Mouse (Mus musculus): Measurements from ENCODE around the gene Chil5. TPM values are rescaled to one million over a fixed set of nuclear protein-coding genes. Genes with fewer than 3 reads are reported as not detected.
A peak's percentile ranks its signal among the peaks of the same experiment; 100 is the strongest.
"Not testable (repeated sequence)": the region's sequence is repeated elsewhere in the genome, so short reads cannot be mapped to it uniquely, and the experiment has no call there.

Chil5 gene
- polyA plus RNA-seq, 1 experiment from 2014 or later = not detected

DNA sequence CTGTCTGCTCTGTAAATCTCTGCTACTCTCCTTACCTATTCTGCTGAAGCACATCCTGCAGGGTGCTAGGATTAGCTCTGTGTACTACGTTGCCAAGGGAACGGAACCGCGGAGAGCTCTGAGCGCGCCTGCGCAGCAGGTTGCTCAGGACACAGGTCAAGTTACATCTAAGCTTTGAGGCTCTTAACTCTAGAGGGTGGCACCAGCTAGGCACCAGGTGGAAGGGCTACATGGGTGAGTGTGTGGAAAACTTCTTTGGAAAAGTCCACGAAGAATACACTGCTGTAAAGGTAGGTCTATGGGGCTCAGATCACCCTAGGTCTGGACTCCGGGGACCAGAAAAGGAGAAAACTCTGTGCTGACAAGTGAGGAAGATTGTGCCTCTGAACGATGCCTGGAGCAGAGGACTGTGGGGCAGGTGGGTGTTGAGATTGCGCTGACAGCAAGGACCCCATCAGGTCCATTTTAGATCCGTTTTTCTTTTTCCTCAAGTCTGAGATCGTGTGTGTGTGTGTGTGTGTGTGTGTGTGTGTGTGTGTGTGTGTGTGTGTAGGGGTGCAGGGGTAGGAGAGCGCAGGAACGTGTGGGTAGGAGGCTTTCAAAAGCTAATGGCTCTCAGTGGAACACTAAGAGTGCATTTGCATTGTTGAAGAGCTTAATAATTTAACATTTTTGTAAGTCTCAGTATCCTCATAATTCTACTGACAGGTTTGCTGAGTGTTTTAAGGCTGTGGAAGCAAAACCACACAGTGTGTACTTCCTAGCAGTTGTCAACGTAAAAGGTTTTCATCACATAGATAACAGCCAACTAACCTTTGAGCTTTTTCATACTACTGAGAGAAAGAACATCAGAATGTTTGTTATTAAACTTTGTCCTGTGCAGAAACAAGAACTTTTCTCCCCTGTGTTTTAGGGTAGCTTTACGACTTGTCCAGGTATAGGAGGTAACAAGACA, 30.9 kb downstream of the Chil5 start:
- Histone ChIP-seq H3K4me3 (replicated peaks) (peak overlapping the region; percentile 7; the same call in 1 of the 2 replicates), H3K9ac (no peak overlapping the region), H3K27ac (replicated peaks) (no peak overlapping the region), H3K27me3 (no peaks in the 10 kb centered on the region; the same call in 1 of the 2 replicates), H3K4me2 (replicated peaks) (peak overlapping the region; percentile 19), H3K9me3 (replicated peaks) (no peaks in the 10 kb centered on the region), H3K36me3 (no peaks in the 10 kb centered on the region), H3K4me1 (peaks cover 7% of the 10 kb centered on the region)
- peak; percentile 87 for ATAC-seq (ENCODE audit: insufficient number of reproducible peaks, low FRiP score, low TSS enrichment, low read depth)
- 10% methylated on average over 16 of the region's 17 CpGs for WGBS

DNA sequence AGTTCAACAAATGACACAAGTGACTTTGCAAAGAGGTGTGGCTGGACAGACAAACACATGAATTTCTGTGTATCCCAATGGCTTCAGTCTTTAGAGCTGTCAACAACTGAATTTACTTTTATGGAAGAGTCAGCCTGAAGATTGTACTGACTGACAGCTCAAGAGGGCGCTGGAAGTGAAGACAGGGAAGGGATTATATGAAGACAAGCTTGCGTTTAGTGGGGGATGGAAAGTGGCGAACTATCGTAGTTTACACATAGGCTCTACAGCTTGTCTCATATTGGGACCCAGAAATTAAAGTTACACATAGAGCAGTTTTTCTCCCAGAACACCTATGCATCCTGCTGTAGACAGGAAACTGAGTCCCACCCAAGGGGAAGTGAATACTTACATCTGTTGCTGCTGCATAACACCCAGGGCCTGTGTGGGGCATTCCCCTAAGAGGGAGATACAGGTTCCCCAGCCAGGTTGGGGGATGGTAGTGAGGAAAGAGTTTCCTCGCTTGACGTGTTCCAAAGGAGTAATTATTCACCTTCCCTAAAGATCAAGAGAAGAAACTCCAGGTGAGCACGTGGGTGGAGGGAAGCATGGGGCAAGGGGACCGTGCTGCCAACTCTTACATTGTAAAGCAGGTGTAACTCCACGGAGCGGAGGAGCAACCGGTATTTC, 31.8 kb downstream of the Chil5 start:
- Histone ChIP-seq H3K4me3 (replicated peaks) (peak overlapping the region; percentile 7; the same call in 1 of the 2 replicates), H3K4me1 (peaks cover 7% of the 10 kb centered on the region)
- peak; percentile 19 for ATAC-seq (ENCODE audit: insufficient number of reproducible peaks, low FRiP score, low TSS enrichment, low read depth)

DNA sequence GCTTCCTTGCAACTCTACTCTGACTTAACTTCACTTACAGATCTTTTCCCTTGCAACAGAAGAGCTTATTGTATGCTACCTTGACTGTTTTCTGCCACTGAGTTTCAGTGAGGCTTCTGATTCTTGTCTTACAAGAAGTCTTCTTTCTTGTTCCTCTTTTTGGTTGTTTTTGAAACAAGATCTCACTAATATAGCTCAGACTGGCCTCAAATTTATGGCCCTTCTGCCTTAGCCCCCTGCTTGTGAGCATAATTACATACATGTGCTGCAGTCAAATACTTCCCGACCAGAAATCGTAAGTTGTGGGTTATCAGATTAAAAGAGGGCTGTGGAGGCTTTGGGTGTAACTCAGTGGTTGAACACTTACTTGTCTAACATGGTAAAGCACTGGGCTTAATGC, 37.9 kb downstream of the Chil5 start:
- WGBS = 21% methylated on average over 2 of the region's 2 CpGs
- no peak for ATAC-seq (ENCODE audit: insufficient number of reproducible peaks, low FRiP score, low TSS enrichment, low read depth)
- no peaks in the 10 kb centered on the region for H3K27me3 ChIP-seq
- no peaks in the 10 kb centered on the region for H3K36me3 ChIP-seq
- no peak overlapping the region for H3K4me2 ChIP-seq (replicated peaks)
- H3K9ac ChIP-seq = no peak overlapping the region
- no peaks in the 10 kb centered on the region; the same call in 1 of the 2 replicates for H3K4me1 ChIP-seq
- no peaks in the 10 kb centered on the region for H3K9me3 ChIP-seq (replicated peaks)
- H3K27ac ChIP-seq (replicated peaks) = no peak overlapping the region
- no peak overlapping the region for H3K4me3 ChIP-seq (replicated peaks)

More for the DNA sequence above, 31.8 kb downstream of the Chil5 start:
- H3K27ac ChIP-seq (replicated peaks) = no peak overlapping the region
- peak overlapping the region; percentile 19 for H3K4me2 ChIP-seq (replicated peaks)
- no peaks in the 10 kb centered on the region for H3K36me3 ChIP-seq
- 11% methylated on average over 11 of the region's 11 CpGs for WGBS
- H3K9me3 ChIP-seq (replicated peaks) = no peaks in the 10 kb centered on the region
- H3K27me3 ChIP-seq = no peaks in the 10 kb centered on the region; the same call in 1 of the 2 replicates
- H3K9ac ChIP-seq = no peak overlapping the region

DNA sequence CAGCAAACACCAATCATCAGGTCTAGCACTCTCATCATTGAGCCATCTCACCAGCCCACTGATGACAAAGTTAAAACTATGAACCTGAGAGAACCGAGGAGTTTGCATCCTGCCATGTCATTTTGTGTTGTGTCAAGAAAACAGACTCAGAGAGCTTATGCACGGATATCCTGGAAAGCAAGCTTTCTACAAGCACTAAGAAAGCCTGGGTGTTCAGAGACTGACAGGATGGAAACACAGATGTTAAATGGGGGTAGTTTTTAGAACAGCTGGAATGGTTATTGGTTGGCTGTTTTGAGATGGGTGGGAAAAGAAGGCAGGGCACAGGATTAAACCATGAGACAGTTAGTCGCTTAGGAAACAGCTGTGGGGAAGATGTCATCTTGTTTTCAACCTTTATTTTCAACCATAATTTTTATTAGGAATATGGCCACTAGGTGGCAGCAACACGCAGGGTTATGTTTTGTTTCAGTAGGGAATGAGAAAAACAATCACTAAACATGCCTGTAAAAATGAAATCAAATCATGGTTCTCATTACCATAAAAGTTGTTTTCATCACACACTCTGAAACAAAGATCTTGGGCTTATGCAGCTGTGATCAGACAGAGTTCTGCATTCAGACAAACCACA, 40.8 kb downstream of the Chil5 start:
- Histone ChIP-seq H3K36me3 (no peaks in the 10 kb centered on the region), H3K4me2 (replicated peaks) (no peak overlapping the region), H3K4me3 (replicated peaks) (no peak overlapping the region), H3K27me3 (no peaks in the 10 kb centered on the region), H3K27ac (replicated peaks) (no peak overlapping the region), H3K9me3 (replicated peaks) (no peaks in the 10 kb centered on the region), H3K9ac (no peak overlapping the region), H3K4me1 (no peaks in the 10 kb centered on the region; the same call in 1 of the 2 replicates)
- no peak for ATAC-seq (ENCODE audit: insufficient number of reproducible peaks, low FRiP score, low TSS enrichment, low read depth)
- 15% methylated on average over 4 of the region's 4 CpGs for WGBS

DNA sequence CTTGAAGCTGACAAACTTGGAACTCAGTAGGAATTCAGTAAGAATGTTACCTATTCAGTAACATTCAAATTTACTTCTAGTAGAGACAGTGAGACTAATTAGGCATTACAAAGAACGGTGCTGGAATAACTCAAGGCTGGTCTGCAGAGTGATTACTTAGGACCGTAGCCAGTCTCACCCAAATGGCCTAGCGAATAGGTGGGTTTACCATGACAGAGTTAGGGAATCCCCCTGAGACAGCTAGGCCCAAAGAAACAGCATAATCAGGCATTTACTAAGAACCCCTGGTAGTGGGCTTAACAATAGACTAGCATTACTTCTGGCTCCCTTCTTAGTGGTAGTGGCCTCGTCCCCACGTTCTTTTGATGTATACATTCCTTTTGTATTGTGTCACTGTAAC, 43.0 kb downstream of the Chil5 start:
- H3K9ac ChIP-seq; H3K27me3 ChIP-seq; H3K4me2 ChIP-seq (replicated peaks); H3K36me3 ChIP-seq; H3K4me1 ChIP-seq; H3K27ac ChIP-seq (replicated peaks); H3K4me3 ChIP-seq (replicated peaks); H3K9me3 ChIP-seq (replicated peaks); ATAC-seq (ENCODE audit: insufficient number of reproducible peaks, low FRiP score, low TSS enrichment, low read depth): not testable (repeated sequence)
- WGBS = 47% methylated on average over 5 of the region's 5 CpGs

DNA sequence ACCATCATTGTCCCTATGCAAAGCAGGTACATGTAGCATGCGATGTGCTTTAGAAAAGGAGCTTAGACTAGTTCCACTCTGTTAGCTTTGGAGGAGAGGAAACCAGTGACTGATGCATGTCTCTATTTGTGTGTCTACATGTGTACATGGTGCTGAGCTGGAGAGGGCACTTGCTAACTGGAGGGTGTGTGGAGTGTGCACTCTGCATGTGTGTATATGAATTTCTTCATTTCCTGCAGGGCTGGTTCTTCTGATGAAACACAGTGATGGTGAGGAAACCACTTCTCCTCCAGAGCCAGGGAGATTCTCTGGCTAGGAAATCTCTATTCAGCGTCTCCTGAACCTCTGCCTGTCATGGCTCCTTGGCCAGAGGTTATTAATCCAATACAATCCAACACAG, 58.4 kb downstream of the Chil5 start:
- H3K36me3 ChIP-seq = peaks cover 14% of the 10 kb centered on the region
- no peaks in the 10 kb centered on the region for H3K4me1 ChIP-seq
- H3K4me2 ChIP-seq (replicated peaks) = no peak overlapping the region
- no peak overlapping the region for H3K9ac ChIP-seq
- no peaks in the 10 kb centered on the region for H3K27me3 ChIP-seq
- 82% methylated on average over 2 of the region's 2 CpGs for WGBS
- H3K4me3 ChIP-seq (replicated peaks) = no peak overlapping the region
- no peak overlapping the region for H3K27ac ChIP-seq (replicated peaks)
- H3K9me3 ChIP-seq (replicated peaks) = no peaks in the 10 kb centered on the region
- ATAC-seq (ENCODE audit: insufficient number of reproducible peaks, low FRiP score, low TSS enrichment, low read depth) = no peak

DNA sequence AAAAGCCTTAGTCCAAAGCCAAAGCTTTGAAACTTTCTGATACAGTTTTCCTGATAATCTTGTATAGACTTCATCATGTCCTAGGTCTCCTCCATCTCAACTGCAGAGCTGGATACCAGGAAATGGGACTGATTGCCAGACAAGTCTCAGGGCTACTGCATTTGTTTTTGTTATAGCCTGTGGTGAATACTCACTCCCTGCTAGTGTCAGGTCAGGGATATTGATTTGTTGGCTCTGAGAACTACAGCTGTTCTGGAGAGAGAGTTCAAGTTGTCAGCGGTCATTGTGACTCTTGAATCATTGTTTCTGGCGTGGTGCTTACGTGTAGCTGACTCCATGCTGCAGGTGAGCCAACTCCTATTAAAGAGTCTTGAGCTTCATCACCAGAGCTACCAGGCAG, 59.2 kb downstream of the Chil5 start, which contains the start of gene Ovgp1:
Gene Ovgp1, plus strand, starts transcription at position 301 of the 400 bp plus-strand sequence.
- no peak within 1 kb of the TSS for H3K27ac ChIP-seq (replicated peaks)
- peaks cover 21% of the 10 kb centered on the region for H3K36me3 ChIP-seq
- H3K4me2 ChIP-seq (replicated peaks) = no peak within 1 kb of the TSS
- WGBS = 92% methylated on average over 3 of the region's 3 CpGs
- no peaks in the 10 kb centered on the region for H3K27me3 ChIP-seq
- H3K4me3 ChIP-seq (replicated peaks) = no peak within 1 kb of the TSS
- H3K9ac ChIP-seq = no peak within 1 kb of the TSS
- H3K4me1 ChIP-seq = no peaks in the 10 kb centered on the region
- no peaks in the 10 kb centered on the region for H3K9me3 ChIP-seq (replicated peaks)
- no peak for ATAC-seq (ENCODE audit: insufficient number of reproducible peaks, low FRiP score, low TSS enrichment, low read depth)

DNA sequence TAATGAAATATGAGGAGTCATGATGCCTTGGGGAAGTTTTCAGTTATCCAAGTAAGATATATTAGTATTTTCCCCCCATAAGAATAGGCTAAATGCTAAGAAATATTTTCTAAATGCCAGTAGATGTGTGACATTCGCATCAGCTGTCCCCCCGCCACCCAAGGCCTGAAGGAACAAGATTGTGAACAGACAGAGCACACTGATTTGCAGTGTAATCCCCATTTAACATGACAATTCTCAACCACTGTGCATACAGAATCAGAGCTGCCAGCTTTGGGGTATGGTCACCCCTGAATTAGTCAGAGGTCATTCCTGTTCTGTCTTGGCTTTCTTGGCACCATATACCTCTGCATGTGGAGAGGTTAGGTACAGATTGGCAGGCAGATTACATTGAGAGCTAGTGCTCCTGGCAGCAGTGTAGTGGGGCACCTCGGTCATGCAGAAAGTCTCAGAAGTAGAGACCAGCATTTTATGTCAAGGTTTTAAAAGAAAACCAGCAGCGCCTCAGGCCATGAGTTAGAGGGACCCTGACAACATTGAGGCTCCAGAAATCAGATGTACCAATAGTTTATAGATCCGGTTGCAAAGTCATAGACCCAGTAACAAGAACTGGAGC, 60.7 kb downstream of the Chil5 start:
- Histone ChIP-seq H3K4me3 (replicated peaks) (no peak overlapping the region), H3K4me2 (replicated peaks) (no peak overlapping the region), H3K9ac (no peak overlapping the region), H3K36me3 (peaks cover 35% of the 10 kb centered on the region), H3K4me1 (no peaks in the 10 kb centered on the region), H3K9me3 (replicated peaks) (no peaks in the 10 kb centered on the region), H3K27me3 (no peaks in the 10 kb centered on the region), H3K27ac (replicated peaks) (no peak overlapping the region)
- no peak for ATAC-seq (ENCODE audit: insufficient number of reproducible peaks, low FRiP score, low TSS enrichment, low read depth)
- 79% methylated on average over 5 of the region's 5 CpGs for WGBS

Other genes with a start within 250 kb of the Chil5 start
- 95.4 and 99.2 TPM in 2 replicates for gene Rap1a, start 231.5 kb downstream of the Chil5 start, polyA plus RNA-seq (2015; fragmentation: Nextera tagmentation; extraction: Ambion mirVana)
- 3.5 and 4.1 TPM in 2 replicates for gene Adora3, start 162.0 kb downstream of the Chil5 start, polyA plus RNA-seq (2015; fragmentation: Nextera tagmentation; extraction: Ambion mirVana)
- 0.27 and 0.34 TPM in 2 replicates for gene Tmigd3, start 161.9 kb downstream of the Chil5 start, polyA plus RNA-seq (2015; fragmentation: Nextera tagmentation; extraction: Ambion mirVana)
- gene I830077J02Rik, start 100.2 kb downstream of the Chil5 start, polyA plus RNA-seq (2015; fragmentation: Nextera tagmentation; extraction: Ambion mirVana) = 0.56 and 1.4 TPM in 2 replicates
- gene Wdr77, start 73.4 kb downstream of the Chil5 start, polyA plus RNA-seq (2015; fragmentation: Nextera tagmentation; extraction: Ambion mirVana) = 110 and 122 TPM in 2 replicates
- 380 and 404 TPM in 2 replicates for gene Atp5f1, start 72.7 kb downstream of the Chil5 start, polyA plus RNA-seq (2015; fragmentation: Nextera tagmentation; extraction: Ambion mirVana)
- gene Ovgp1, start 59.1 kb downstream of the Chil5 start, polyA plus RNA-seq (2015; fragmentation: Nextera tagmentation; extraction: Ambion mirVana) = 0.92 and 1.5 TPM in 2 replicates
- gene Pifo, start 18.2 kb downstream of the Chil5 start, polyA plus RNA-seq (2015; fragmentation: Nextera tagmentation; extraction: Ambion mirVana) = 17.7 and 35.0 TPM in 2 replicates
- gene Chia1, start 80.4 kb upstream of the Chil5 start, polyA plus RNA-seq (2015; fragmentation: Nextera tagmentation; extraction: Ambion mirVana) = 0.42 and 0.59 TPM in 2 replicates
- gene Chil3, start 134.8 kb upstream of the Chil5 start, polyA plus RNA-seq (2015; fragmentation: Nextera tagmentation; extraction: Ambion mirVana) = 0.18 TPM in 1 of 2 replicates, not detected in the other
- gene Chil4, start 186.7 kb upstream of the Chil5 start, polyA plus RNA-seq (2015; fragmentation: Nextera tagmentation; extraction: Ambion mirVana) = 0.11 TPM in 1 of 2 replicates, not detected in the other